Comparison of ENCODE assay signal across 9 mouse cellular contexts in the genomic region with DNA sequence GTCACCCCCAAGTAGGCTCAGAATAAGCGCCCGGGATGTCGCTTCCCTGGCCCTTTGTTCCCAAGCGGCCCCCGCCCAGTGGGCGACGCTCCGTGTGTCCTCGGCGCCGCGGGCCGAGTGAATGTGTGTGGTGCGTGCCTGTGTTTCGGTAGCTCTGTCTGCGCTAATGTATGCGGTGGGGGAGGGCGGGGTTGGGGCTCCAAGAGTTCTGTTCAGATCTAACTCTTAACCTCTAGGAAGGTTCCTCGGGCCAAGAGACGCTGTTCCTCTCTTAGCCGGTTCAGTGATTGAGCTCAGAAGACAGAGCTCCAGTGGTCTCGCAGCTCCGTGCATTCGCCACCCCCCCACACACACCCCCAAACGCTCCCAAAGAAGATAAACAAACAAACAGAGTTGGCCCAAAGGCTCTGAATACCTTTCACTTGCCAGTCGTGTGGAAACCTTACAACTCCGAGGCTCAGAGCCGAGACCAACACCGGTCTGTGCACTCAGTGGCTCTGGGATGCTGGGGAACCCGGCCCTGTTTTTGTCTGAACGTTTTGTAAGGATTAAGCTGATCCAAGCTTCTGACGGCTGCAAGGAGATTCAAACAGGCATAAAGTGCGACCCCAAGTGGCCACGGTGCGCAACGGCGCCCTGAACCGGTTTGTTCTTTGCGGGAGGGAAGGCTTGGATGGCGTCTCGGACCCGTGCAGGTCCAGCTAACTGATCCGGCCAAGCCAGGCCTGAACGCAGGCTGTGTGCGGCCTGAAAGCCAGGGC. TPM values are rescaled to one million over a fixed set of nuclear protein-coding genes. Genes with fewer than 3 reads are reported as not detected.
DNase-seq lines count a peak whose midpoint lies in the region; ATAC-seq and TF ChIP-seq lines count a peak whose summit lies in the region.
"Had no signal": no experiment of that assay in that cellular context is flagged by ENCODE, and none has a peak within 500 bp of the region (broad histone marks: within the 10 kb centered on the region; RNA-seq: fewer than 3 reads in every experiment).

No protein-coding gene starts in this region.

- DNase-seq in forebrain, embryonic 14.5 days (ENCODE audit: low spot score): peak; percentile 96
- peak; percentile 92 to 94 for DNase-seq in heart, postnatal 14 days
- peak; percentile 83 to 94 for DNase-seq in layer of hippocampus, adult 18-20 months (ENCODE audit: low spot score in 2 of 2)
- peak; percentile 82 to 86 for DNase-seq in lung, adult 18-20 months
- peak; percentile 82 for DNase-seq in testis, postnatal 14 days (ENCODE audit: low spot score)

- H3K27me3 ChIP-seq in E14TG2a.4 (ENCODE audit: insufficient read depth, low read length): peaks cover 99% of the 10 kb centered on the region
- peaks cover 73% of the 10 kb centered on the region for H3K27me3 ChIP-seq in forebrain, embryonic 14.5 days (replicated peaks; ENCODE audit: control insufficient read depth, insufficient read depth, low read length)
- H3K27me3 ChIP-seq in neural tube, embryonic 15.5 days (replicated peaks): peaks cover 59% of the 10 kb centered on the region

- ATAC-seq in cerebellum, adult (ENCODE audit: insufficient number of reproducible peaks, low FRiP score, low TSS enrichment): peak; percentile 43; the same call in 1 of the 2 replicates
- peak; percentile 72 for ATAC-seq in forebrain, embryonic 14.5 days
- ATAC-seq in neural tube, embryonic 15.5 days (ENCODE audit: low FRiP score): peak; percentile 79

- peaks cover 11% of the 10 kb centered on the region for H3K9me3 ChIP-seq in E14TG2a.4 (ENCODE audit: low read length)
- no peaks in the 10 kb centered on the region for H3K9me3 ChIP-seq in forebrain, embryonic 14.5 days (replicated peaks; ENCODE audit: control insufficient read depth, low read length)
- no peaks in the 10 kb centered on the region for H3K9me3 ChIP-seq in neural tube, embryonic 15.5 days (replicated peaks)

- H3K27ac ChIP-seq in forebrain, embryonic 14.5 days (ENCODE audit: low read depth, low read length): peak overlapping the region; percentile 94
- H3K27ac ChIP-seq in neural tube, embryonic 15.5 days (replicated peaks): peak overlapping the region; percentile 80

- H3K36me3 ChIP-seq in E14TG2a.4 (ENCODE audit: insufficient read depth, low read length): no peaks in the 10 kb centered on the region
- no peaks in the 10 kb centered on the region for H3K36me3 ChIP-seq in forebrain, embryonic 14.5 days (ENCODE audit: control insufficient read depth, insufficient read depth, low read length)
- no peaks in the 10 kb centered on the region for H3K36me3 ChIP-seq in neural tube, embryonic 15.5 days

- TF ChIP-seq CTCF in E14TG2a.4 (conservative IDR thresholded peaks at IDR 0.05; ENCODE audit: low read length): peak; percentile 84

- peak overlapping the region; percentile 81 for H3K9ac ChIP-seq in forebrain, embryonic 14.5 days (ENCODE audit: low read length)
- peak overlapping the region; percentile 67 for H3K9ac ChIP-seq in neural tube, embryonic 15.5 days (replicated peaks)

- H3K4me2 ChIP-seq in forebrain, embryonic 14.5 days (ENCODE audit: low read length): peak overlapping the region; percentile 94
- H3K4me2 ChIP-seq in neural tube, embryonic 15.5 days: peak overlapping the region; percentile 98

- H3K4me3 ChIP-seq in E14TG2a.4 (replicated peaks; ENCODE audit: low read length): peak overlapping the region; percentile 77
- H3K4me3 ChIP-seq in forebrain, embryonic 14.5 days (ENCODE audit: low read depth, low read length): peak overlapping the region; percentile 59
- H3K4me3 ChIP-seq in neural tube, embryonic 15.5 days (replicated peaks): peak overlapping the region; percentile 57

- H3K4me1 ChIP-seq in E14TG2a.4 (replicated peaks; ENCODE audit: low read depth, low read length): peaks cover 51% of the 10 kb centered on the region
- H3K4me1 ChIP-seq in forebrain, embryonic 14.5 days (ENCODE audit: control insufficient read depth, insufficient read depth, low read length): peaks cover 7% of the 10 kb centered on the region; the same call in 1 of the 2 replicates
- H3K4me1 ChIP-seq in neural tube, embryonic 15.5 days: peaks cover 60% of the 10 kb centered on the region

- WGBS in forebrain, embryonic 14.5 days: under 1% methylated on average over 45 of the region's 45 CpGs
- WGBS in neural tube, embryonic 15.5 days: under 1% methylated on average over 45 of the region's 45 CpGs

- intact Hi-C loops in heart, postnatal 14 days (cut with DNase I): loop anchor here (2.0 to 10.0 kb wide), 7 partner anchors 195 to 1503 kb away; no protein-coding TSS in a partner anchor

RNA-seq across cellular contexts. Expression of gene Mafb, which starts 0.8 kb away (rescaled TPM):
- 6.1 and 8.3 TPM in 2 replicates for polyA plus RNA-seq in forebrain, embryonic 14.5 days (2014; fragmentation: Nextera tagmentation; extraction: Ambion mirVana)
- total RNA-seq in heart, postnatal 14 days (2021): 10 to 100 TPM; 12.1 to 13.5 TPM
- 10 to 100 TPM; 12.0 to 13.4 TPM for total RNA-seq in layer of hippocampus, adult 18-20 months (2021)
- 20.1 and 22.9 TPM in 2 replicates for polyA plus RNA-seq in neural tube, embryonic 15.5 days (2015; fragmentation: Nextera tagmentation; extraction: Ambion mirVana)

RNA-seq across cellular contexts. Expression of gene Gm826, which starts 33.7 kb away (rescaled TPM):
- not detected in 2 replicates for polyA plus RNA-seq in forebrain, embryonic 14.5 days (2014; fragmentation: Nextera tagmentation; extraction: Ambion mirVana)
- 10 to 100 TPM in 1 of 2 experiments, 1 to 10 TPM in 1; 8.8 to 11.1 TPM for total RNA-seq in heart, postnatal 14 days (2021)
- total RNA-seq in layer of hippocampus, adult 18-20 months (2021): not detected
- polyA plus RNA-seq in neural tube, embryonic 15.5 days (2015; fragmentation: Nextera tagmentation; extraction: Ambion mirVana): 0.42 TPM in 1 of 2 replicates, not detected in the other
- polyA plus RNA-seq: gonadal fat pad, adult 2 months had no signal

Comparison
In these comparisons a context has a peak if more than half of its experiments do, and no peak if none do; other contexts are left out.
1. Peak in every context shown above with its lines: DNase-seq, ATAC-seq, H3K4me3 ChIP-seq and H3K27ac ChIP-seq.
2. RNA of gene Gm826, which starts 33.7 kb away (total RNA-seq): 8.8 to 11.1 TPM in heart, postnatal 14 days; not detected in layer of hippocampus, adult 18-20 months; every median in the first group is over 4 times any median in the second.